Mouse (Mus musculus) hindbrain, postnatal 0 days (tissue): ENCODE measurements around the gene Mettl24. TPM values are rescaled to one million over a fixed set of nuclear protein-coding genes. Genes with fewer than 3 reads are reported as not detected.
A peak's percentile ranks its signal among the peaks of the same experiment; 100 is the strongest.
"Not testable (repeated sequence)": the region's sequence is repeated elsewhere in the genome, so short reads cannot be mapped to it uniquely, and the experiment has no call there.

Experiments used
- ATAC-seq: fragments of 200-750 bp; cut with Nextera tagmentation; 2 replicates; pipeline ENCODE4 v1.8.0; 2017; ENCODE audit warnings: mild to moderate bottlenecking, moderate TSS enrichment, moderate library complexity
- DNase-seq: peaks from one replicate; pipeline ENCODE4 v3.0.0-alpha.2; 2015; ENCODE audit warnings: low spot score
- H3K27ac ChIP-seq: fragments of 300-500 bp; sonication (generic); 2 replicates; pipeline ENCODE4 v1.5.1; 2014; ENCODE audit warnings: mild to moderate bottlenecking
- H3K27me3 ChIP-seq: fragments of 300-500 bp; sonication (generic); 2 replicates; pipeline ENCODE4 v1.6.1; 2014; ENCODE audit warnings: low read length, mixed read lengths; ENCODE audit not compliant: insufficient read depth
- H3K36me3 ChIP-seq: fragments of 300-500 bp; sonication (generic); 2 replicates; pipeline ENCODE4 v1.6.1; 2014; ENCODE audit warnings: low read length, mixed read lengths; ENCODE audit not compliant: insufficient read depth
- H3K4me1 ChIP-seq: fragments of 300-500 bp; sonication (generic); 2 replicates; pipeline ENCODE4 v1.6.1; 2014; ENCODE audit warnings: antibody characterized with exemption, low read length, mixed read lengths; ENCODE audit not compliant: insufficient read depth
- H3K4me2 ChIP-seq: fragments of 300-500 bp; sonication (generic); 2 replicates; pipeline ENCODE4 v1.6.1; 2014; ENCODE audit warnings: low read depth, mild to moderate bottlenecking, low read length, moderate library complexity, mixed read lengths
- H3K4me3 ChIP-seq: fragments of 300-500 bp; sonication (generic); 2 replicates; pipeline ENCODE4 v1.5.1; 2014; ENCODE audit warnings: low read length
- H3K9ac ChIP-seq: fragments of 300-500 bp; sonication (generic); replicated peaks from 2 replicates; pipeline ENCODE4 v1.6.1; 2014; ENCODE audit warnings: mild to moderate bottlenecking, low read length, moderate library complexity, mixed read lengths
- H3K9me3 ChIP-seq: fragments of 300-500 bp; sonication (generic); 2 replicates; pipeline ENCODE4 v1.6.1; 2016; ENCODE audit warnings: low read length, mixed read lengths
- CTCF ChIP-seq: IDR thresholded peaks from 2 replicates; pipeline ENCODE4 v1.5.1; 2016; ENCODE audit warnings: antibody characterized with exemption, control low read depth, low read depth
- WGBS: fragments of 180-500 bp; shearing (Covaris S2); extraction: QIAGEN DNeasy Blood & Tissue Kit; methylation state at CpG from one replicate; pipeline ENCODE4 v1.1.7; 2014; 5-methylcytosine and 5-hydroxymethylcytosine counted together
- polyA plus RNA-seq: library from polyadenylated mRNA; unstranded; fragments of >200 nt; fragmentation: Nextera tagmentation; extraction: Ambion mirVana; gene quantifications from 2 replicates; pipeline ENCODE4 v1.2.1, GENCODE M21; 2015
- total RNA-seq: library from RNA; depleted of rRNA; stranded (reverse); fragments of >200 nt; gene quantifications from 2 replicates; pipeline ENCODE4 v1.2.3, GENCODE M21; 2014

The Mettl24 gene
- total and polyA plus RNA-seq, 2 experiments from 2014 or later: 1.1 TPM; not detected in 1

GRCm38 (mm10) chr10:40750293-40751047 lies 67.4 kb downstream of the Mettl24 start:
- ATAC-seq: no peak
- Histone ChIP-seq H3K9me3 (no peaks in the 10 kb centered on the region), H3K9ac (no peak overlapping the region), H3K27me3 (no peaks in the 10 kb centered on the region), H3K4me1 (no peaks in the 10 kb centered on the region), H3K4me3 (no peak overlapping the region), H3K4me2 (peak overlapping the region; percentile 5), H3K36me3 (no peaks in the 10 kb centered on the region), H3K27ac (no peak overlapping the region)
- DNase-seq: no peak
- TF ChIP-seq CTCF: no peak
- 65% methylated on average over 10 of the region's 10 CpGs for WGBS

GRCm38 (mm10) chr10:40751157-40751556 lies 68.1 kb downstream of the Mettl24 start:
- Histone ChIP-seq H3K27ac (peak overlapping the region; percentile 45; the same call in 1 of the 2 replicates), H3K4me2 (peak overlapping the region; percentile 5), H3K4me3 (no peak overlapping the region), H3K4me1 (no peaks in the 10 kb centered on the region), H3K9me3 (no peaks in the 10 kb centered on the region), H3K9ac (no peak overlapping the region), H3K36me3 (no peaks in the 10 kb centered on the region), H3K27me3 (no peaks in the 10 kb centered on the region)
- DNase-seq (no peak), ATAC-seq (peak; percentile 55; the same call in 1 of the 2 replicates)
- 60% methylated on average over 13 of the region's 13 CpGs for WGBS
- TF ChIP-seq CTCF: no peak

- Histone ChIP-seq H3K9me3 (no peaks in the 10 kb centered on the region), H3K9ac (no peak overlapping the region), H3K27me3 (no peaks in the 10 kb centered on the region), H3K4me3 (no peak overlapping the region), H3K36me3 (no peaks in the 10 kb centered on the region), H3K4me2 (no peak overlapping the region), H3K4me1 (no peaks in the 10 kb centered on the region), H3K27ac (no peak overlapping the region)
- TF ChIP-seq CTCF: no peak
- ATAC-seq (0 out of 2 replicates have a peak, but pooled peaks have one; percentile 18), DNase-seq (no peak)
- 61% methylated on average over 3 of the region's 3 CpGs for whole genome bisulfite sequencing
These were observed 70.0 kb downstream of the Mettl24 start for GRCm38 (mm10) chr10:40753036-40753435.

- Histone ChIP-seq H3K36me3 (no peaks in the 10 kb centered on the region), H3K4me3 (no peak overlapping the region), H3K4me1 (no peaks in the 10 kb centered on the region), H3K9ac (no peak overlapping the region), H3K27me3 (no peaks in the 10 kb centered on the region), H3K27ac (no peak overlapping the region), H3K4me2 (no peak overlapping the region), H3K9me3 (no peaks in the 10 kb centered on the region)
- ATAC-seq (no peak), DNase-seq (no peak)
- WGBS: 78% methylated on average over 11 of the region's 11 CpGs
- no peak for TF ChIP-seq CTCF
These were observed 75.3 kb downstream of the Mettl24 start for GRCm38 (mm10) chr10:40758171-40759010.

GRCm38 (mm10) chr10:40759391-40760194 lies 76.5 kb downstream of the Mettl24 start:
- 97% methylated on average over 21 of the region's 23 CpGs for WGBS
- not testable (repeated sequence) for ATAC-seq

GRCm38 (mm10) chr10:40760195-40761009 lies 77.3 kb downstream of the Mettl24 start:
- Histone ChIP-seq H3K9ac (no peak overlapping the region), H3K27me3 (no peaks in the 10 kb centered on the region), H3K4me1 (no peaks in the 10 kb centered on the region), H3K4me2 (no peak overlapping the region), H3K9me3 (no peaks in the 10 kb centered on the region), H3K27ac (no peak overlapping the region), H3K4me3 (no peak overlapping the region), H3K36me3 (no peaks in the 10 kb centered on the region)
- ATAC-seq: no peak
- DNase-seq: no peak
- WGBS: 79% methylated on average over 9 of the region's 9 CpGs
- no peak for TF ChIP-seq CTCF

More at GRCm38 (mm10) chr10:40759391-40760194, 76.5 kb downstream of the Mettl24 start:
- H3K4me2 ChIP-seq, H3K4me1 ChIP-seq, H3K4me3 ChIP-seq, H3K9ac ChIP-seq, H3K9me3 ChIP-seq, H3K27me3 ChIP-seq, DNase-seq, H3K36me3 ChIP-seq, H3K27ac ChIP-seq: not testable (repeated sequence)
